In the genomic region with DNA sequence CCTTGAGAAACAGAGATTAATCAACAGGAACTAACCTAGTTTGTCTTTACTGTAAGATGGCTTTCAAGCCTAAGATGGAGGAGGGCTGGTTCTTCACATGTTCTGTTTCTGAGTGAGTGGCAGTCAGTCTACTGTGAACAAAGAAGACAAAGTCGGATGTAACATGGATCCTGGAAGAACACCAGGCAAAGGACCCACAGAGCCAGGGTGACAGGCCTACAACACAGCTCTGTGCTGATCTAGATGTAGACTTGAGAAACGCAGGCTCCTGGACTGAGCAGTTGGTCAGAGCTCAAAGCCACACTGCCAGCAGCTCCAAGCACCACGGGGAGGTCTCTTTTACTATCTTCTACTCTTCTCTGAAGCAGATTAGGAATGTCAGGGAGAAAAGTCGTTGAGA, we compare ENCODE assay signal across 10 mouse cellular contexts. TPM values are rescaled to one million over a fixed set of nuclear protein-coding genes. Genes with fewer than 3 reads are reported as not detected.
A peak's percentile ranks its signal among the peaks of the same experiment; 100 is the strongest.
DNase-seq lines count a peak whose midpoint lies in the region; ATAC-seq lines count a peak whose summit lies in the region.
"Had no signal": no experiment of that assay in that cellular context is flagged by ENCODE, and none has a peak within 500 bp of the region (broad histone marks: within the 10 kb centered on the region; RNA-seq: fewer than 3 reads in every experiment).

No protein-coding gene starts in this region.

- H3K27me3 ChIP-seq in hindbrain, embryonic 10.5 days (ENCODE audit: insufficient read depth, poor library complexity, severe bottlenecking), result no peaks in the 10 kb centered on the region
- H3K27me3 ChIP-seq in hindbrain, embryonic 12.5 days, result no peaks in the 10 kb centered on the region
- H3K27me3 ChIP-seq in embryonic facial prominence, embryonic 10.5 days (replicated peaks; ENCODE audit: low read depth, poor library complexity, severe bottlenecking), result 0 out of 2 replicates have a peak, but pooled peaks cover 3% of the 10 kb centered on the region
- H3K27me3 ChIP-seq: embryonic facial prominence, embryonic 12.5 days; forebrain, embryonic 13.5 days; forebrain, embryonic 15.5 days had no signal

- peak; percentile 68 for DNase-seq in heart, adult 11 months
- no peak for DNase-seq in heart, adult 18-20 months
- no peak for DNase-seq in hindbrain, embryonic 10.5 days (ENCODE audit: low spot score)
- no peak for DNase-seq in embryonic facial prominence, embryonic 10.5 days (ENCODE audit: low spot score)
- DNase-seq in left cerebral cortex, adult 9 months (ENCODE audit: low spot score in 2 of 2), result no peak

- 69% methylated on average over 4 of the region's 4 CpGs for WGBS in hindbrain, embryonic 10.5 days
- WGBS in hindbrain, embryonic 12.5 days, result 71% methylated on average over 4 of the region's 4 CpGs
- 59% methylated on average over 4 of the region's 4 CpGs for WGBS in embryonic facial prominence, embryonic 10.5 days

- ATAC-seq in hindbrain, embryonic 12.5 days (ENCODE audit: low FRiP score), result no peak

- peaks cover 9% of the 10 kb centered on the region; the same call in 1 of the 2 replicates for H3K4me1 ChIP-seq in hindbrain, embryonic 10.5 days (replicated peaks)
- H3K4me1 ChIP-seq in hindbrain, embryonic 12.5 days, result no peaks in the 10 kb centered on the region
- peaks cover 10% of the 10 kb centered on the region; the same call in 1 of the 2 replicates for H3K4me1 ChIP-seq in embryonic facial prominence, embryonic 10.5 days
- H3K4me1 ChIP-seq: embryonic facial prominence, embryonic 12.5 days; forebrain, embryonic 15.5 days had no signal

- peaks cover 7% of the 10 kb centered on the region; the same call in 1 of the 2 replicates for H3K9me3 ChIP-seq in hindbrain, embryonic 10.5 days
- 0 out of 2 replicates have a peak, but pooled peaks cover 4% of the 10 kb centered on the region for H3K9me3 ChIP-seq in hindbrain, embryonic 12.5 days (replicated peaks)
- peaks cover 4% of the 10 kb centered on the region; the same call in 1 of the 2 replicates for H3K9me3 ChIP-seq in embryonic facial prominence, embryonic 10.5 days
- H3K9me3 ChIP-seq: embryonic facial prominence, embryonic 12.5 days; forebrain, embryonic 15.5 days had no signal

- H3K9ac ChIP-seq in hindbrain, embryonic 12.5 days, result no peak overlapping the region
- H3K9ac ChIP-seq: embryonic facial prominence, embryonic 12.5 days; forebrain, embryonic 13.5 days; forebrain, embryonic 15.5 days; forebrain, postnatal 0 days had no signal

- no peak overlapping the region for H3K4me2 ChIP-seq in hindbrain, embryonic 12.5 days (replicated peaks)
- H3K4me2 ChIP-seq: embryonic facial prominence, embryonic 12.5 days; forebrain, embryonic 13.5 days; forebrain, embryonic 15.5 days had no signal

- H3K4me3 ChIP-seq in hindbrain, embryonic 10.5 days, result no peak overlapping the region
- no peak overlapping the region for H3K4me3 ChIP-seq in hindbrain, embryonic 12.5 days
- H3K4me3 ChIP-seq in embryonic facial prominence, embryonic 10.5 days, result no peak overlapping the region
- H3K4me3 ChIP-seq: embryonic facial prominence, embryonic 12.5 days; forebrain, embryonic 13.5 days; forebrain, embryonic 15.5 days had no signal

- H3K27ac ChIP-seq in hindbrain, embryonic 10.5 days, result peak overlapping the region; percentile 17; the same call in 1 of the 2 replicates
- H3K27ac ChIP-seq in hindbrain, embryonic 12.5 days, result no peak overlapping the region
- H3K27ac ChIP-seq in embryonic facial prominence, embryonic 10.5 days (replicated peaks), result 0 out of 2 replicates have a peak overlapping the region, but pooled peaks have one; percentile 4
- H3K27ac ChIP-seq: embryonic facial prominence, embryonic 12.5 days; forebrain, embryonic 13.5 days; forebrain, embryonic 15.5 days had no signal

- no peaks in the 10 kb centered on the region for H3K36me3 ChIP-seq in hindbrain, embryonic 10.5 days
- H3K36me3 ChIP-seq in hindbrain, embryonic 12.5 days, result no peaks in the 10 kb centered on the region
- H3K36me3 ChIP-seq in embryonic facial prominence, embryonic 10.5 days (replicated peaks), result no peaks in the 10 kb centered on the region
- H3K36me3 ChIP-seq: embryonic facial prominence, embryonic 12.5 days; forebrain, embryonic 15.5 days had no signal

RNA-seq across cellular contexts. Expression of a gene that starts 37.2 kb away (rescaled TPM):
- 10 to 100 TPM; 31.4 to 33.2 TPM for total RNA-seq in heart, adult 18-20 months (2021)
- 23.6 and 23.9 TPM in 2 replicates for polyA plus RNA-seq in hindbrain, embryonic 10.5 days (2016; fragmentation: Nextera tagmentation; extraction: Ambion mirVana)
- polyA plus RNA-seq in hindbrain, embryonic 12.5 days (2016; fragmentation: Nextera tagmentation; extraction: Ambion mirVana), result 42.1 and 47.7 TPM in 2 replicates
- polyA plus RNA-seq in embryonic facial prominence, embryonic 10.5 days (2016; fragmentation: Nextera tagmentation; extraction: Ambion mirVana), result 28.7 and 30.2 TPM in 2 replicates

RNA-seq across cellular contexts. Expression of a gene that starts 52.3 kb away (rescaled TPM):
- 10 to 100 TPM; 20.7 to 23.6 TPM for total RNA-seq in heart, adult 18-20 months (2021)
- 21.5 and 26.1 TPM in 2 replicates for polyA plus RNA-seq in hindbrain, embryonic 10.5 days (2016; fragmentation: Nextera tagmentation; extraction: Ambion mirVana)
- 35.4 and 35.9 TPM in 2 replicates for polyA plus RNA-seq in hindbrain, embryonic 12.5 days (2016; fragmentation: Nextera tagmentation; extraction: Ambion mirVana)
- 17.6 and 18.6 TPM in 2 replicates for polyA plus RNA-seq in embryonic facial prominence, embryonic 10.5 days (2016; fragmentation: Nextera tagmentation; extraction: Ambion mirVana)
